Mouse (Mus musculus) embryonic facial prominence, embryonic 11.5 days (tissue): ENCODE measurements around the gene Smndc1. TPM values are rescaled to one million over a fixed set of nuclear protein-coding genes. Genes with fewer than 3 reads are reported as not detected.

ENCODE experiments used
- ATAC-seq: fragments of 200-750 bp; cut with Nextera tagmentation; replicated peaks from 2 replicates; pipeline ENCODE4 v1.8.0; 2017; ENCODE audit warnings: low read depth; ENCODE audit not compliant: insufficient number of reproducible peaks, low FRiP score, low TSS enrichment
- DNase-seq: peaks from one replicate; pipeline ENCODE4 v3.0.0-alpha.2; 2015; ENCODE audit warnings: low spot score
- H3K27ac ChIP-seq: fragments of 300-500 bp; sonication (generic); replicated peaks from 2 replicates; pipeline ENCODE4 v1.5.1; 2014; ENCODE audit warnings: mild to moderate bottlenecking, low read depth, low read length, control low read depth
- H3K27me3 ChIP-seq: fragments of 300-500 bp; sonication (generic); 2 replicates; pipeline ENCODE4 v1.6.1; 2014; ENCODE audit warnings: mild to moderate bottlenecking, low read length, moderate library complexity, mixed read lengths; ENCODE audit not compliant: control insufficient read depth, insufficient read depth
- H3K36me3 ChIP-seq: fragments of 300-500 bp; sonication (generic); replicated peaks from 2 replicates; pipeline ENCODE4 v1.6.1; 2014; ENCODE audit warnings: low read depth, mild to moderate bottlenecking, low read length, moderate library complexity, mixed read lengths; ENCODE audit not compliant: control insufficient read depth, insufficient read depth
- H3K4me1 ChIP-seq: fragments of 300-500 bp; sonication (generic); 2 replicates; pipeline ENCODE4 v1.6.1; 2014; ENCODE audit warnings: low read length, mixed read lengths; ENCODE audit not compliant: control insufficient read depth, insufficient read depth
- H3K4me2 ChIP-seq: fragments of 300-500 bp; sonication (generic); 2 replicates; pipeline ENCODE4 v1.6.1; 2014; ENCODE audit warnings: low read depth, mild to moderate bottlenecking, control low read depth, low read length, moderate library complexity
- H3K4me3 ChIP-seq: fragments of 300-500 bp; sonication (generic); 2 replicates; pipeline ENCODE4 v1.5.1; 2014; ENCODE audit warnings: low read depth, low read length, control low read depth
- H3K9ac ChIP-seq: fragments of 300-500 bp; sonication (generic); replicated peaks from 2 replicates; pipeline ENCODE4 v1.6.1; 2014; ENCODE audit warnings: mild to moderate bottlenecking, control low read depth, low read length
- H3K9me3 ChIP-seq: fragments of 300-500 bp; sonication (generic); replicated peaks from 2 replicates; pipeline ENCODE4 v1.6.1; 2016; ENCODE audit warnings: mild to moderate bottlenecking, low read length, inconsistent platforms, mixed read lengths; ENCODE audit not compliant: control insufficient read depth
- WGBS: fragments of 180-500 bp; shearing (Covaris S2); extraction: QIAGEN DNeasy Blood & Tissue Kit; methylation state at CpG from one replicate; pipeline ENCODE4 v1.1.7; 2014; 5-methylcytosine and 5-hydroxymethylcytosine counted together
- polyA plus RNA-seq: library from polyadenylated mRNA; unstranded; fragments of >200 nt; fragmentation: Nextera tagmentation; extraction: Ambion mirVana; gene quantifications from 2 replicates; pipeline ENCODE4 v1.2.1, GENCODE M21; 2014

Gene Smndc1
- polyA plus RNA-seq, 1 experiment from 2014 or later = 57.3 TPM

DNA sequence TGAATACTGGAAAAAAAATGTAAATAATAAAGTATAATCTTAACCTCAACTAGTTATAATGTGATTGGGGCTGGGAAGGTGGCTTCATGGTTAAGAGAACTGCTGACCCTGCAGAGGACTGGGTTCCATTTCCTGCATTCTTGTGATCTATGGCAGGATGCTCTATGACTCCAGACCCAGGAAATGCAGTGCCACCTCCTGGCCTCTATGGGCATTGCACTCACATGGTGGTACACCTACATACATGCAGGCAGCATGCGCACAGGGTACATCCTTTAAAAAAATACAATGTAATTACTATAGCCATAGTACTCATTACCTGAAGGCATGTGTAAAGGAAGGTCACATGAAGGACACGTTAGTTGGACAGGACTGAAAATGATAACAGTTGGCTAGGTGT, 27.4 kb downstream of the Smndc1 start:
- Histone ChIP-seq H3K4me1 (no peaks in the 10 kb centered on the region), H3K4me3 (no peak overlapping the region), H3K27me3 (no peaks in the 10 kb centered on the region), H3K9me3 (no peaks in the 10 kb centered on the region), H3K4me2 (no peak overlapping the region), H3K27ac (no peak overlapping the region), H3K36me3 (no peaks in the 10 kb centered on the region), H3K9ac (no peak overlapping the region)
- WGBS = 48% methylated on average over 2 of the region's 2 CpGs
- peak; percentile 47 for DNase-seq
- ATAC-seq = no peak; the same call in 1 of the 2 replicates

DNA sequence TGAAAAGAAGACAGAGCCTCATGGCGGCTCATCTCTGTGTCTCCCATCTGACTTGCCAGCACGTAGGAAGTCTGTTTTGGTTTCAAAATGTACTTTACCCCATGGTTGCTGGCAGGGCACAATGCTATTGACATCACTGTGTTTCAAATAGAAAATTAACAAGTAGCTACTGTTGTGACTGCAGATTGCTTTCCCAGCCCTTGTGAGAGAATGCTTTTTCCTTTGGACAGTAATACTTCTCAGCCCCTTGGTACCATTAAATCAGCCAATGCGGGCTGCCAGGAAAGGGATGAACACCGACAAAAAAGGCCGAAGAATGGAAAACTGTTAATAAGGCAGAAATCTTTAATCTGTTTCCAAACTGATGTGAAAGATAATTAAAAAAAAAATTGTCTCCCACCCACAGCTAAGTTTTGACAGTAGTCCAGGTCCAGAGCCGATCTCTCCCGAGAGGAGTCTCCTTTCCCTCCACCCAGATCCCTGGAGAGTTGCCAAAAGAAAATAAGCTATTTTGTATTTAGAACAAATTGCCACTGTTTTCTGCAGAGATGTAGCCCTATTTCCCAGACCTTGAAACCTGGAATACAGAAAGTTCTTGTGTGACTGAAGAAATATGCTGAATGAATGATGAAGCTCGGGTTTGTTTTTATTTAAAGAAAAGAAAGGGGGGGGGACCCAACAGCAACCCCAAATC, 30.0 kb downstream of the Smndc1 start:
- H3K27ac ChIP-seq = no peak overlapping the region

DNA sequence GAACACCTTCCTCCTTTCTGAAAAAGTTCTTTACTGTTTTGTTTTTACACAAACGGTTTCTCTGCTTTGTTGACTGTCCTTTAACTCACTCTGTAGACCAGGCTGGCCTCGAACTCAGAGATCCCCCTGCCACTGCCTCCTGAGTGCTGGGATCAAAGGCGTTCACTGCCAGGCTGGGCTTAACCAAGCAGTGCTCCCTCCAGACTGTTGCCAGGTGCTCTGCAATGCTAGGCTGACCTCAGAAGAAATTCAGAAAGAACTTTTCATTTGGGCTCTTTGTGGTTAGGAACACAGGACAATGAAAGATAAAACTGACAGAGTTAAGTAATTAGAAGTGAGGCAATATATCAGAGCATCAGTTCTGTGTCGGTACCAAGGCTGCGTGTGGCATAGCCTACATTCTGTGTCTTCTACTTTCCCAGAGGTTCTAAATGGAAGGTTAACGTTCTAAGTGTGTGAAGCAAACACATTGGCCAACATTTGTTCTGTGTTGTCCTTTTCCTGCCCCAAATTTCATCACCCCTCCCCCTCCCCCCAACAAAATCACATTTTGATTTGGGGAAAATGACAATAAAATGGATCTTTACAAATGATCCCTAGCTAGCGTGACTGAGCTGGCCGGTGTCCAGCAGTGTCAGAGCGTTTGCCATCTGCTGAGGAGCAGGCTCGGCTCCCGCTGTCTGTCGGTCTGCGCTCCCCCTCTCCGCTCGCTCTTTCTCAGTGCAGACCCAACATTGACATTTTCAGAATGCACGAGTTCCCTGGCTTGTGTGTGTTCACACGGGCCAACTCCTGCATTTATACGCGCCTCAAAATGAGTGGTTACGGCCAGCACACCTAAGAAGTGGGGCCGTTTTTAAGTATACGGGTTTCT, 31.0 kb downstream of the Smndc1 start:
- WGBS = 80% methylated on average over 22 of the region's 22 CpGs
- Histone ChIP-seq H3K4me2 (no peak overlapping the region), H3K36me3 (no peaks in the 10 kb centered on the region), H3K9ac (no peak overlapping the region), H3K27ac (no peak overlapping the region), H3K27me3 (no peaks in the 10 kb centered on the region), H3K4me1 (no peaks in the 10 kb centered on the region), H3K4me3 (no peak overlapping the region), H3K9me3 (no peaks in the 10 kb centered on the region)
- DNase-seq (no peak), ATAC-seq (no peak)

More for the DNA sequence above, 30.0 kb downstream of the Smndc1 start:
- H3K4me2 ChIP-seq = no peak overlapping the region
- H3K36me3 ChIP-seq = no peaks in the 10 kb centered on the region
- no peak for DNase-seq
- no peaks in the 10 kb centered on the region for H3K27me3 ChIP-seq
- 80% methylated on average over 8 of the region's 8 CpGs for WGBS
- no peak overlapping the region for H3K9ac ChIP-seq
- H3K9me3 ChIP-seq = no peaks in the 10 kb centered on the region
- H3K4me3 ChIP-seq = no peak overlapping the region
- no peak for ATAC-seq
- H3K4me1 ChIP-seq = no peaks in the 10 kb centered on the region

DNA sequence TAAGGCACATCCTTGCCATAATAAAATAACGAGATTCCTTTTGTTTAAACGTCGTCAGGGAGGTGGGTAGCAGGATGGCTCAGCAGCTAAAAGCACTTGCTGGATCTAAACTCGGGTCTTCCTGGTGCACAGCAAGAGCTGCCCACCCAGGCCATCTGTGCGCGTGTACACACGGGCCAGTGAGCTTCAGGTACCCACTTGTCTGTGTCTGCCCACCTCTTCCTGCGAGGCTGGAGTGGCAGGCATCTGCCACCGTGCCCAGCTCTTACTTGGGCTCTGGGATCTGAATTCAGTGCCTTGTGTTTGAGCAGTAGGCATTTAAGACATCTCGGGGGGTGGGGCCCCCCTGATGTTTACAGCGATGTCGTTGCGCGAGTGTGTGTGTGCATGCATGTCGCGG, 35.3 kb downstream of the Smndc1 start:
- no peak for ATAC-seq
- no peaks in the 10 kb centered on the region for H3K36me3 ChIP-seq
- H3K27ac ChIP-seq = no peak overlapping the region
- no peak overlapping the region for H3K9ac ChIP-seq
- no peaks in the 10 kb centered on the region for H3K9me3 ChIP-seq
- DNase-seq = no peak
- no peak overlapping the region for H3K4me3 ChIP-seq
- 91% methylated on average over 16 of the region's 16 CpGs for WGBS
- no peaks in the 10 kb centered on the region for H3K27me3 ChIP-seq
- H3K4me2 ChIP-seq = no peak overlapping the region
- no peaks in the 10 kb centered on the region for H3K4me1 ChIP-seq

DNA sequence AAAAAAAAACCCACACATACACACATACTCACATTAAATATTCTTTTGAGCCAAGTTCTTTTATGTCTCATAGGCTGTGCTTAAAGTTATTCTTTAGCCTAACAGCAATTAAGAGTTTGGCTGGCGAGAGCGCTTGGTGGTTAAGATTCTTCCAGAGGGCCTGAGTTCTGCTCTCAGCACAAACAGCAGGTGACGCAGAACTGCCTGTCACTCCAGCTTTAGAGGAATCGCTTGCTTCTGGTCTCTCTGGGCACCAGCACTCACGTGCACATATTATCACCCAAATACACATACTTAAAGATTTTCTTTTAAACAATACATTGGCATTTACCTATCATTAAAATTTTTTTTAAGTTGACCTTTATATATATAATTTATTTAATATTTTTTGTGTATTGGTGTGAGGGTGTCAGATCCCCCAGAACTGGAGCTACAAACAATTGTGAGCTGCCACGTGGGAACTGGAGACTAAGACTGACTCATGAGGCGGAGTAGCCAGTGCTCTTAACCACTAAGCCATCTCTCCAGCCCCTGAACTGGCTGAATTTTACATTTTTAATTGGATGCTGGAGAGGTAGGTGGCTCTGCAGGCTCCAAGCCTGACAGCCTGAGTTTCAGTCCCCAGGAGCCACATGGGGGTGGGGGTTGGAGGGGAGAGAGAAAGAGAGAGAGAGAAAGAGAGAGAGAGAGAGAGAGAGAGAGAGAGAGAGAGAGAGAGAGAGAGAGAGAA, 35.9 kb downstream of the Smndc1 start:
- DNase-seq (no peak), ATAC-seq (no peak)
- Histone ChIP-seq H3K36me3 (no peaks in the 10 kb centered on the region), H3K27ac (no peak overlapping the region), H3K9me3 (no peaks in the 10 kb centered on the region), H3K4me1 (no peaks in the 10 kb centered on the region), H3K4me3 (no peak overlapping the region), H3K4me2 (no peak overlapping the region), H3K27me3 (no peaks in the 10 kb centered on the region), H3K9ac (no peak overlapping the region)
- WGBS = 79% methylated on average over 7 of the region's 7 CpGs

DNA sequence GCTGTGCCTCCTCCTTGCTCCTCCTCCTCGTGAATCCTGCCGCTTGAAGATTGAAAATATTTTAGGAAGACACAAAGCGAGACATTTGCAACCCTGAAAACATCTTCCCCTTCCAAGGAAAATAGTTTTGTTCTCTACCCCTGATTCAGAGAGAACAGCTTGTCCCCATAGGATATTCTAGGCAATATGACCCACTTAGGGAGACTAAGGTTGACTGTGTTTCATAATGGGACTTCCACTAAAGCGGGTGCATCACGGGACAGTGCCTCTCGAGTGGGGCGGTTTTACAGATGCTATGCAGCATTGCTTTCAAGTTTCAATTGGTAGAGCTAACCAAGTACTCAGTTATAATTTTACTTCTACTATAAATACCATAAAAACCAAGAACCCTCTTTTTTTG, 36.5 kb downstream of the Smndc1 start:
- H3K4me2 ChIP-seq = no peak overlapping the region
- no peaks in the 10 kb centered on the region for H3K36me3 ChIP-seq
- H3K4me3 ChIP-seq = no peak overlapping the region
- ATAC-seq (no peak), DNase-seq (no peak)
- no peak overlapping the region for H3K27ac ChIP-seq
- no peaks in the 10 kb centered on the region for H3K9me3 ChIP-seq
- H3K27me3 ChIP-seq = no peaks in the 10 kb centered on the region
- no peaks in the 10 kb centered on the region for H3K4me1 ChIP-seq
- WGBS = 91% methylated on average over 7 of the region's 7 CpGs
- H3K9ac ChIP-seq = no peak overlapping the region

DNA sequence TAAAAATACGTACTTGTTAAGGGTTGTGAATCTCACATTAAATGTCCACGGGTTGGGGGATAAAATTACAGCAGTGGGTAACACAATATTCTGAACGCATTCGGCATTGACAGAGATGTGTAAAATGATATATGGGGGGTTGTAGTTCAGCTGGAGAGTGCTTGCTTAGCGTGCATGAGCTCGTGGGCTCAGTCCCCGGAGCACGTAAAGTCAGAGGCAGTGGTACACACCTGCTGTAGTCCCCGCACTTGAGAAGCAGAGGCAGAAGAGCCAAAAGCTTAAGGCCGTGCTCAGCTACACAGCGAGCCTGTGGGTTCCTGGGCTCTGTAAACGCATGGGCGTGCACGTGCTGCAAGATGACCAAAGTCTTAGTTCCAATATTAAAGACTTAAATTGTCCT, 44.6 kb downstream of the Smndc1 start:
- no peak for ATAC-seq
- DNase-seq = no peak
- H3K4me3 ChIP-seq = no peak overlapping the region
- peaks cover 3% of the 10 kb centered on the region; the same call in 1 of the 2 replicates for H3K36me3 ChIP-seq
- WGBS = 59% methylated on average over 14 of the region's 14 CpGs
- no peaks in the 10 kb centered on the region for H3K9me3 ChIP-seq
- H3K9ac ChIP-seq = no peak overlapping the region
- H3K4me2 ChIP-seq = no peak overlapping the region
- no peak overlapping the region for H3K27ac ChIP-seq
- no peaks in the 10 kb centered on the region for H3K4me1 ChIP-seq
- H3K27me3 ChIP-seq = no peaks in the 10 kb centered on the region
